Mouse (Mus musculus) kidney, postnatal 14 days (tissue): ENCODE data around the gene Skap1.
A peak's percentile ranks its signal among the peaks of the same experiment; 100 is the strongest.

Experiments
- DNase-seq: peaks from one replicate; pipeline ENCODE4 v3.0.0; 2022; ENCODE audit warnings: mixed read lengths

Gene Skap1

DNA sequence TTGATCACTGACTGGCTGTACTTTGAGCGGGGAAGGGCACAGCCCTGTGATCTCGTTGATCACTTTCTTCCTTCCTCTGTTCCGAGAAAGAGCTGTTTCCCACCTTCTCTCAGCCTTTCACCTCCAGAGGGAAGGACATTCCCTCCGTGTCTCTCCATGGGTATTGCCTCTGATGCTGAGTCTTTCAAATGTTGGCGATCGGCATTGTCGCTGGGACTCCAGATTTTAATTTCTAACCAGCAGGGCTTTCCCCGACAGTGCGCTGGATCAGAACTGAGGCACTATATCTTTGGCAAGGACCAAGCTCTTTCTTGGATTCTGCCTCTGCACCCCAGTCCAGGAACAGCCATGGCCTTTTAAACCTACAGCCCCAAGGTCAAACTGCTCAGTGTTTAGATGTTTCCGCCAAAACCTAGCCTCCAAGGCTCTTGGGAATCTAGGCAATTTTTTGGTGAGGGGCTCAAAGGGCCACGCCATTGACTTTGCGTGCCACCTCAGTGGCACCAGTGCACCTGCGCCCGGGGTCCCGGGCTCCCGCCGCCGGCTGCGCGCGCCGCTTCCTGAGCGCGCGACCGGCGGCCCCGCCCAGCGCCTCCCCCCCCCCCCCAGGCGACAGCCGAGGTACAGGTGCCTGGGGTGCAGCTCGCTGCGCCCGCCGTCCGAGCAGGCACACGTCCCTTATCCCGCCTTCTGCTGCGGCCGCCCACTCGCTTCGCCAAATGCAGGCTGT, at the start of gene Skap1:
TSS of gene Skap1 (plus strand) at position 608 of the 730 bp plus-strand sequence.
- DNase-seq: peak; percentile 37

- DNase-seq: no peak
These were observed 43.3 kb upstream of the Skap1 start for GRCm38 (mm10) chr11:96421074-96421473.

GRCm38 (mm10) chr11:96421517-96422265, 42.7 kb upstream of the Skap1 start:
- no peak for DNase-seq

- DNase-seq: no peak
These were observed 39.2 kb upstream of the Skap1 start for GRCm38 (mm10) chr11:96425193-96425592.

- DNase-seq: no peak
These were observed 38.2 kb upstream of the Skap1 start for GRCm38 (mm10) chr11:96426191-96426590.

DNA sequence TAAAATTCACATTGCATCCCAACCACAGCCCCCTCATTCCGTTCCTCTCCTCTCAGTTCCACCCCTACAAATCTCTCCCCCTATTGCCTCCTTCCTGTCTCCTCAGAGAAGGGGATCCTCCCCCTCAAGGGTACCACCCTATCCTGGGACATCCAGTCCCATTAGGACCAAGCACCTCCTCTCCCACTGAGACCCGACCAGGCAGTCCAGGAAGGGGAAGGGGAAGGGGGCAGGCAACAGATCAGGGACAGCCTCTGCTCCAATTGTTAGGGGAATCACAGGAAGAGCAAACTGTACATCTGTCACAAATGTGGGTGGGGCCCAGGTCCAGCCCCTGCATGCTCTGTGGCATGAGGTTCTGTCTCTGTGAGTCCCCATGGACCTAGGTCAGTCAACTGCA, 37.6 kb upstream of the Skap1 start:
- no peak for DNase-seq

DNA sequence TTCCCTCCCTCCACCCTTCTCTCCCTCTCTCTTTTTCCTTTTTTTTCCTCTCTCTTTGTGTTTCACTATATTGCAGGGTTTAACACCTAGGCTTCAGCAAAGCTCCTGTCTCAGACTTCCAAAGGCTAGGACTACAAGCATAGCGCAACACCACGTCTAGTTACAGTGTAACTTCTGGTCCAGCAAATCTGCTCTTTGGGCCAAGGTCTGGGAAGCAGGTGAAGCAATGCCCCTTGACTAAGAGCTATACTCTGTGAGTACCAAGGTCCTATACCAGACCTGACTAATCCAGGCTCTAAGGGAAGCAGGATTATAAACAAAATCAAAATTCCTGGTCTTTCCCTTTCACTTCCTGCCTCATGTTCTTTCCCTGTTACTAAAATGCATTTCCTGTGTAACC, 35.3 kb upstream of the Skap1 start:
- peak; percentile 70 for DNase-seq

DNA sequence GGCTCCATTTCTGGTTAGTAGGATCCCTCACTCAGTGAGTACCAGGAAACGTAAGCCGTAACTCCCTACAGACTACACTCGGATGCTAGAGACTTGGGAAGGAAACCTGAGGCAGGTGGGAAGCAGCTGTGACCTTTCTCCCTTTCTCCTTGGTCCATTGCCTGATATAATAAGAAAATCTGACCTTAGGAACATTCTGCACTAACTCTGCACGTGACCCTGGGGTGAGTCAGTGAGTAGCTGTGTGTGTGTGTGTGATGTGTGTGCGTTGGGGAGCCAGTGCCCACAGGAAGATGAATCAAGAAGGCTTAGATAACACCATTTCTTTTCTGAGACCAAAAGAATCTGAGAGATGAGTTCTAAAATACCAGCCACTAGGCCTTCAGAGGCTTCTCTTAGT, 34.5 kb upstream of the Skap1 start:
- no peak for DNase-seq

DNA sequence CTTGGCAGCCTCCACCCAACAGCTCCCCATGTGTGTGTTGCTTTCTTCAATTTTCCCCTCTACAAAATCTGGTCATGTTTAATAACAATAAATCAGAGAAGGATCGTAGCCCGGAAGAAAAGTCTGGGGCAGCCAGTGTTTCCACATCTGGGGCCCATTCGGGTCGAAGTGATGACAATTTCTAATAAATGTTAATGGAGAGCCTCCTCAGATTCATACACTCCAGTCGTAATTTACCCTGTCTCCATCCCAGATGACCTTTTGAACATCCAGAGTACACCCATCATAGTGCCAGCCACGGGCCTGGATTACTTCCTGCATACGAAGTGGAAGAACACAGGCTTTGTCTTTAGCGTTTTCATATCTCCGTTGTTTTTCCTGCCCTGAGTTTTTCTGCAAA, 32.5 kb upstream of the Skap1 start:
- DNase-seq: no peak

DNA sequence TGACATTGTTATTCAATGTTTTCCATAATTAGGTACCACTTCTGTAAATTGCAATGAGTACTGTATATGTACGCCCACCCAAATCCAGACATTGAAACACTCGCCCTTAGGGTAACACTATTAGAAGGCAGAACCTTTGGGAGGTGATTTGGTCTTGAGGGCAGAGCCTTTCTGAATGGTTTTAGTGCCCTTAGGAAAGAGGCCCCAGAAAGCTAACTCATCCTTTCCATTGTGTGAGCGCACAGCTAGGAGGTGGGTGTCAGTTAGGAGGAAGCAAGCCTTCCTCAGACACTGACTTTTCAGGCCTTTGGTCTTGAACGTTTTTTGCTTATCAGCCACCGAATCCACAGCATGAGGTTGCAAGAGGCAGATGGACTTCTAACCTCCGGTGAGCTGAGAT, 29.5 kb upstream of the Skap1 start:
- DNase-seq: no peak

- DNase-seq: no peak
These were observed 27.9 kb upstream of the Skap1 start for GRCm38 (mm10) chr11:96436525-96436924.

DNA sequence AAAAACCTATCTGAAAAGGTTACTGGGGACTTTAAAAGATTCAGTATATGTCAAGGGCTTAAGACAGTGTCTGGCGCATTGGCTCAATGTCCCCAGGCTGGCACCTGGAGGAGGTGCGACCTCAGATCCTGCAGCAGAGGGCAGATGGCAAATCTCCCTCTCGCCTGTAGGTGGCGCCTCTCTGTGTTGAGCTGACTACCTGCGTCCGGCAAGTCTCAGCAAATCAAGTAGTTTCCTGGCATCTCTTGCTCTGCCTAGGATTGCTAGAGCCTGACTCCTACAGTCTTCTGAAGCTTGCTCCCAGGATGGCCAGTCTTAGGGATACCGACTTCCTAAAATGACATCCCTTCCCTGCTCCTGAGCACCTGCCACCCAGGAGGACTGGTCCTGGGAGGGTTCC, 25.6 kb upstream of the Skap1 start:
- peak; percentile 78 for DNase-seq

GRCm38 (mm10) chr11:96441546-96442185, 22.7 kb upstream of the Skap1 start:
- no peak for DNase-seq

DNA sequence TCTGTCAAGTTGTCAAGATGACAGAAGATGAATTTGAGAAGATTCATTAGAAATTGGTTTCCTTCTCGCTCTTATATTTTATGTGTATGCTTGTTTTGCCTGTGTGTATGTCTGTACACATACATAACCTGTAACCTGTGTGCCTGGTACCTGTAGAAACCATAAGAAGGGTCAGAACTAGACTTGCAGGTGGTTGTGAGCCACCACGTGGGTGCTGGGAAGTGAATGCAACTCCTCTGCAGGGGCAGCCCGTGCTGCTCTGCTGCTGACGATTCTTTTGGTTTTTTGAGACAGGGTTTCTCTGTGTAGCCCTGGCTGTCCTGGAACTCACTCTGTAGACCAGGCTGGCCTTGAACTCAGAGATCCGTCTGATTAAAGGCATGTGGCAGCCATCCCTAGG, 21.9 kb upstream of the Skap1 start:
- DNase-seq: no peak

DNA sequence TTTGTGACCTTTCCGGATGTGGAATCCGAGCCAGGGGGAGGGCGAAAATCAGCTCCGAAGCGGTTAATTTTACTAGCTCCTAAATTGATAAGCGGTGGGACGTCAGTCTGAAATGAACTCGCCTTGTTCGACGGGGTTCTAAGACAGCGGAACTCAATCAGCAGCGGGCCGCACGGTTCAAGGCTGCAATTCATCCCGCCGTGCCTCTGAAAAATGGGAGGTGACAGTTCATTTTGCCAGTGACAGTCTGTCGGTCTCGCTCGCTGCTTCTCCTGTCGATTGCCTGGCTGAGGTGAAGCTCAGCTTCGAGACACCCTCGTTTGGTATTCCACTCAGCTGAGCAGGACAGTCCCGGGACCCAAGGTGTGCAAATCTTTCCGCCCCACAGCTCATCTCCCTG, 16.5 kb upstream of the Skap1 start:
- DNase-seq: no peak

- DNase-seq: no peak
These were observed 9.3 kb upstream of the Skap1 start for GRCm38 (mm10) chr11:96455111-96455510.

GRCm38 (mm10) chr11:96455699-96456326, 8.6 kb upstream of the Skap1 start:
- no peak for DNase-seq

- DNase-seq: no peak
These were observed 7.7 kb upstream of the Skap1 start for GRCm38 (mm10) chr11:96456508-96457305.

DNA sequence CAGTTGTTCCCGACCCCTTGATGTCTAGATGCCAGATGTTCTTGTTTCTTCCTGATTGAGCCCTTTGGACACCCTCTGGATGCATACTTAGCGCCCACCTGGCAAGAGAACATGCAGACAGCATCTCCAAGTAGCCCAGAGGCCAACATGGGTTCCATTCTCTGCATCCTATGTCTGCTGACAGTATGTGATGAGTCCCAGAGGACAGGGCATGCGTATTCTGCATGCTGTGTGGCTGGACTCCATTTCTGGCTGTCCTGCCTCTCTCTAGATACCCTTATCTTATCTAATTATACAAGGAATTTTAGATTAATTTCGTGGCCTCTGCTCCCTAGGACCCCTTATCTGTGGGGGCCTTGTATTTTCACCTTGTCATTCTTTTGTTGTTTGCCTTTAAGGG, 2.6 kb upstream of the Skap1 start:
- no peak for DNase-seq

GRCm38 (mm10) chr11:96462191-96462752, 2.1 kb upstream of the Skap1 start:
- no peak for DNase-seq

DNA sequence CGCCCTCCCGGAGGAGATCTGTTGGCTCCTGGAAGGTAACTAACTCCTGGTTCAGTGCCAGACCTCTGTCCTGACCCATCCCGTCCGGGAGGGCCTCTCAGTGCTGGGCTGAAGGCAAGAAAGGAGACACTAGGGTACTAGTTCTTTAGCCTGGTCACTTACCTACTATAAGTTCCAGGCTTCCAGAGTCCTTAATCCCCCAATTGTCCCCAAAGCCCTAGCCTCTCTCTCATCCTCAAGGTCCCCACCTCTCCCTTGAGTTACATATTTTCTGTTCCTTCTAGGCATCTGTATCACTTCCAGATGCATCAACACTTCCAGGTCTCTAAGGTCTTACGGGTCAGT, 295 bp downstream of the Skap1 start:
- DNase-seq: no peak

DNA sequence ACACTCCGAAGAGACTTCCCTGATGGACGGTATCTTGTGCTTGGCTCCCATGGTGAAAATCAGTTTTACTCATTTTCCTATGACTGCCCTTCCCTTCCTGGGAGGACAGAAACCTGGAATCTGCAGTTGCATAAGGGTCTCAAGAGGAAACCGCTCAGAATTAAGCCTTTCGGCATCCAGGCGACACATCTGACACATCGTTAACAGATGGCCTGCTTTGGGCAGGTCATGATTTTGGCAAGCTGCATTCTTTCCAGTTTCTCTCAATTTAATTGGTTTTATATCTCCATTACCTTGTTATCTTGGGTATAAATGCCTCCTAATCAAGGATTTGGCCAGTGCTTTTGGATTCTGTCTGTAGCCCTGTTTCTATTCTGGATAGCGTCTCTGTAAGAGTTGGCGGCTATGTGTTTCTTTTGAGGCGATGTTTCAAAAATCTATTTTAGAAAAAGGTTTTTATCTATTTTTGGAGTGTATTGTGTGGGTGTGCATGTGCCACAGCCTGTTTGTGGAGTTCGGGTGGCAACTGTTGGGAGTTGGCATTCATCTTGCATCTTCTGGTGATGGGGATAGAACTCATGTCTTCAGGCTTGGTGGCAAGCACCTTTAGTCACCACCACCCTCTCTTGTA, 1.1 kb downstream of the Skap1 start:
- DNase-seq: no peak
